Mouse (Mus musculus): ENCODE results near the gene Lrfn4. TPM values are rescaled to one million over a fixed set of nuclear protein-coding genes. Genes with fewer than 3 reads are reported as not detected.

The Lrfn4 gene
- 12.2 and 12.6 TPM in 2 replicates for polyA plus RNA-seq (2014; fragmentation: Nextera tagmentation; extraction: Ambion mirVana)

GRCm38 (mm10) chr19:4615151-4616093 lies at the start of gene Lrfn4:
Lrfn4 (minus strand) TSS chr19:4615667.
- DNase-seq (ENCODE audit: low spot score) (peak; percentile 96), ATAC-seq (peak; percentile 95)
- Histone ChIP-seq H3K4me3 (ENCODE audit: low read depth, low read length) (peak within 1 kb of the TSS; percentile 86), H3K36me3 (ENCODE audit: control insufficient read depth, insufficient read depth, low read length) (peaks cover 34% of the 10 kb centered on the region), H3K9ac (ENCODE audit: low read length) (peak within 1 kb of the TSS; percentile 99), H3K9me3 (replicated peaks; ENCODE audit: control insufficient read depth, low read length) (no peaks in the 10 kb centered on the region), H3K27ac (ENCODE audit: low read depth, low read length) (peak within 1 kb of the TSS; percentile 90), H3K4me2 (ENCODE audit: low read length) (peak within 1 kb of the TSS; percentile 82), H3K27me3 (replicated peaks; ENCODE audit: control insufficient read depth, insufficient read depth, low read length) (no peaks in the 10 kb centered on the region), H3K4me1 (ENCODE audit: control insufficient read depth, insufficient read depth, low read length) (peaks cover 10% of the 10 kb centered on the region)
- under 1% methylated on average over 66 of the region's 87 CpGs for WGBS

DNA sequence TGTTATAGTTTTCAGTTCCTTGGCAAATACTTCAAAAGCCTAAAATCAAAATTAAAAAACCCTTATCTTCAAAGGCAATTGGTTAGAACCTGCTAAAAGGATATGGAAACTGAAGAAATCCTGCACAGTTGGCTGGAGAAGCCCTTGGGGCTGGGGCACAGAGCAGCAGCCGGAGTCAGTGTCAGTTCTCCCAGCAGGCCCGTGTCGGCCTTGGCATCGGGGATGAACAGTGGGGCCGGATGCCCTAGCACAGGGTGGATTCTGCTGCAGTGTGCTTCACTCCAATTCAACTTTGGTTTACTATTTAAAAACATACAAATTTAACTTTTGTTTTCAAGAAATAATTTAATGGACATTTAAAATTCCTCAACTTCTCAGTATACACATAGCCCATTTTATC lies 42.7 kb upstream of the Lrfn4 start:
- WGBS: 87% methylated on average over 5 of the region's 5 CpGs
- ATAC-seq (no peak), DNase-seq (ENCODE audit: low spot score) (no peak)
- Histone ChIP-seq H3K4me1 (ENCODE audit: control insufficient read depth, insufficient read depth, low read length) (no peaks in the 10 kb centered on the region), H3K4me3 (ENCODE audit: low read depth, low read length) (no peak overlapping the region), H3K27me3 (replicated peaks; ENCODE audit: control insufficient read depth, insufficient read depth, low read length) (no peaks in the 10 kb centered on the region), H3K36me3 (ENCODE audit: control insufficient read depth, insufficient read depth, low read length) (no peaks in the 10 kb centered on the region), H3K9me3 (replicated peaks; ENCODE audit: control insufficient read depth, low read length) (no peaks in the 10 kb centered on the region), H3K27ac (ENCODE audit: low read depth, low read length) (no peak overlapping the region), H3K4me2 (ENCODE audit: low read length) (no peak overlapping the region), H3K9ac (ENCODE audit: low read length) (no peak overlapping the region)

GRCm38 (mm10) chr19:4646917-4647492 lies 31.5 kb upstream of the Lrfn4 start:
- WGBS: 68% methylated on average over 11 of the region's 11 CpGs
- DNase-seq (ENCODE audit: low spot score): no peak
- Histone ChIP-seq H3K4me2 (ENCODE audit: low read length) (no peak overlapping the region), H3K27me3 (replicated peaks; ENCODE audit: control insufficient read depth, insufficient read depth, low read length) (no peaks in the 10 kb centered on the region), H3K36me3 (ENCODE audit: control insufficient read depth, insufficient read depth, low read length) (no peaks in the 10 kb centered on the region), H3K4me3 (ENCODE audit: low read depth, low read length) (no peak overlapping the region), H3K9ac (ENCODE audit: low read length) (no peak overlapping the region), H3K27ac (ENCODE audit: low read depth, low read length) (no peak overlapping the region), H3K4me1 (ENCODE audit: control insufficient read depth, insufficient read depth, low read length) (no peaks in the 10 kb centered on the region), H3K9me3 (replicated peaks; ENCODE audit: control insufficient read depth, low read length) (no peaks in the 10 kb centered on the region)
- ATAC-seq: no peak

GRCm38 (mm10) chr19:4644271-4644670 lies 28.8 kb upstream of the Lrfn4 start:
- Histone ChIP-seq H3K9ac (ENCODE audit: low read length) (no peak overlapping the region), H3K4me2 (ENCODE audit: low read length) (no peak overlapping the region), H3K4me3 (ENCODE audit: low read depth, low read length) (no peak overlapping the region), H3K9me3 (replicated peaks; ENCODE audit: control insufficient read depth, low read length) (no peaks in the 10 kb centered on the region), H3K27me3 (replicated peaks; ENCODE audit: control insufficient read depth, insufficient read depth, low read length) (no peaks in the 10 kb centered on the region), H3K4me1 (ENCODE audit: control insufficient read depth, insufficient read depth, low read length) (no peaks in the 10 kb centered on the region), H3K36me3 (ENCODE audit: control insufficient read depth, insufficient read depth, low read length) (no peaks in the 10 kb centered on the region), H3K27ac (ENCODE audit: low read depth, low read length) (no peak overlapping the region)
- peak; percentile 68 for DNase-seq (ENCODE audit: low spot score)
- WGBS: 45% methylated on average over 10 of the region's 10 CpGs
- ATAC-seq: no peak

DNA sequence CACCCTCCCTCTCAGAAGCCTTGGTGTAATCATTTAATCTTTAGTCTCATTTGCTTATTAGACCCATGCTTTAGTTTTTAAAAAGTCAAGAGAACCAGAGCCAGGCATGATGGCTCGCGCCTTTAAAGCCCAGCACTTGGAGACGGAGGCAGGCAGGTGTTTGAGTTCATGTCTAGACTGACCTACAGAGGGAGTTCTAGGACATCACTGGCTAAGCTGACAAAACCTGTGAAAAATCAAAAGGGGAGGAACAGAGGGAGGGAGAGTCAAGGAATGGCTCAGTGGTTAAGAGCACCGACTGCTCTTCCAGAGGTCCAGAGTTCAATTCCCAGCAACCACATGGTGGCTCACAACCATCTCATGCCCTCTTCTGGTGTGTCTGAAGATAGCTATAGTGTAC lies 20.5 kb upstream of the Lrfn4 start:
- ATAC-seq (no peak), DNase-seq (ENCODE audit: low spot score) (no peak)
- Histone ChIP-seq H3K9ac (ENCODE audit: low read length) (no peak overlapping the region), H3K4me3 (ENCODE audit: low read depth, low read length) (no peak overlapping the region), H3K9me3 (replicated peaks; ENCODE audit: control insufficient read depth, low read length) (no peaks in the 10 kb centered on the region), H3K27me3 (replicated peaks; ENCODE audit: control insufficient read depth, insufficient read depth, low read length) (no peaks in the 10 kb centered on the region), H3K27ac (ENCODE audit: low read depth, low read length) (no peak overlapping the region), H3K4me1 (ENCODE audit: control insufficient read depth, insufficient read depth, low read length) (no peaks in the 10 kb centered on the region), H3K4me2 (ENCODE audit: low read length) (no peak overlapping the region), H3K36me3 (ENCODE audit: control insufficient read depth, insufficient read depth, low read length) (no peaks in the 10 kb centered on the region)
- WGBS: 73% methylated on average over 4 of the region's 4 CpGs

- Histone ChIP-seq H3K9ac (ENCODE audit: low read length) (peak overlapping the region; percentile 17; the same call in 1 of the 2 replicates), H3K4me1 (ENCODE audit: control insufficient read depth, insufficient read depth, low read length) (peaks cover 6% of the 10 kb centered on the region), H3K4me3 (ENCODE audit: low read depth, low read length) (no peak overlapping the region), H3K27ac (ENCODE audit: low read depth, low read length) (peak overlapping the region; percentile 15; the same call in 1 of the 2 replicates), H3K4me2 (ENCODE audit: low read length) (no peak overlapping the region), H3K36me3 (ENCODE audit: control insufficient read depth, insufficient read depth, low read length) (0 out of 2 replicates have a peak, but pooled peaks cover 2% of the 10 kb centered on the region), H3K27me3 (replicated peaks; ENCODE audit: control insufficient read depth, insufficient read depth, low read length) (no peaks in the 10 kb centered on the region), H3K9me3 (replicated peaks; ENCODE audit: control insufficient read depth, low read length) (no peaks in the 10 kb centered on the region)
- DNase-seq (ENCODE audit: low spot score) (peak; percentile 93), ATAC-seq (peak; percentile 59; the same call in 1 of the 2 replicates)
- 0% methylated on average over 1 of the region's 1 CpGs for WGBS
Observed at GRCm38 (mm10) chr19:4628819-4629218, 13.4 kb upstream of the Lrfn4 start.

DNA sequence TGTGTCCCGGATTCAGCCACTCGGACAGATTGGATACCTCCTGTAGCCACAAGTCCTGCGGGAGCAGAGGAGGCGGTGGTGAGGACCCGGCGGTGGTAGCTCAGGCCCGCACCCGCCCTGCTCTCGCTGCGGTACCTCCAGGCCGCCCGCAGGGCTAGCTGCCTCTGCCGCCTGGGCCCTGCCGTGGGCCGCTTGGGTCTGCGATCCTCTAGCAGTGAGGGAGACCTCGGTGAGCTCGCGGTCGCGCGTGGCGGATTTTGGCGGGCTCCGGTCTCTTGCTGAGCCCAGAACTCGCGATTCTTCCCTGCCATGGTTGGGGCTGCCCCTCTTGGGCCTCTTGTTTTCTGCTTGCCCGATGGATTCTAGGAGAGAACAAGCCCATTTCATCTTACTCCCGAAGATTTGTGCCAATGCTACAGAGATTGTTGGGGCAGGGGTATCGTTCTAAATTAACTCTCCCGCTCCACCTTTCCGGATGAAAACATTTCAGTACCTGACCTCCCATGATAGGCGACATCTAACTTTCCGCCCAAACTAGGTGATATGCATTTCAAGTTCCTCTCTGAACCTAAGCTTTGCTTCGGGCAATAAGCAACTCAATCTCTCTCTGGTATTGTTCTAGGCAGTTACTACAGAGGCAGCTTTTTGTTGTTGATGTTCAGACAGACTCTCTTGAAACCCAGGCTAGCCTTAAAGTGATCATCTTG lies 10.5 kb upstream of the Lrfn4 start:
- peak overlapping the region; percentile 91 for H3K4me2 ChIP-seq (ENCODE audit: low read length)
- H3K9me3 ChIP-seq (replicated peaks; ENCODE audit: control insufficient read depth, low read length): no peaks in the 10 kb centered on the region
- H3K27ac ChIP-seq (ENCODE audit: low read depth, low read length): peak overlapping the region; percentile 82
- no peak for DNase-seq (ENCODE audit: low spot score)
- under 1% methylated on average over 35 of the region's 35 CpGs for WGBS
- H3K9ac ChIP-seq (ENCODE audit: low read length): peak overlapping the region; percentile 92
- H3K4me1 ChIP-seq (ENCODE audit: control insufficient read depth, insufficient read depth, low read length): peaks cover 6% of the 10 kb centered on the region
- H3K4me3 ChIP-seq (ENCODE audit: low read depth, low read length): peak overlapping the region; percentile 86
- peaks cover 29% of the 10 kb centered on the region for H3K36me3 ChIP-seq (ENCODE audit: control insufficient read depth, insufficient read depth, low read length)
- ATAC-seq: peak; percentile 67
- H3K27me3 ChIP-seq (replicated peaks; ENCODE audit: control insufficient read depth, insufficient read depth, low read length): no peaks in the 10 kb centered on the region

GRCm38 (mm10) chr19:4625179-4625828 lies 9.8 kb upstream of the Lrfn4 start, which contains the start of gene Rce1:
Rce1 (minus strand) TSS chr19:4625641.
- Histone ChIP-seq H3K4me2 (ENCODE audit: low read length) (peak within 1 kb of the TSS; percentile 91), H3K36me3 (ENCODE audit: control insufficient read depth, insufficient read depth, low read length) (peaks cover 35% of the 10 kb centered on the region), H3K4me1 (ENCODE audit: control insufficient read depth, insufficient read depth, low read length) (peaks cover 6% of the 10 kb centered on the region), H3K9ac (ENCODE audit: low read length) (peak within 1 kb of the TSS; percentile 92), H3K27me3 (replicated peaks; ENCODE audit: control insufficient read depth, insufficient read depth, low read length) (no peaks in the 10 kb centered on the region), H3K27ac (ENCODE audit: low read depth, low read length) (peak within 1 kb of the TSS; percentile 82), H3K4me3 (ENCODE audit: low read depth, low read length) (peak within 1 kb of the TSS; percentile 86), H3K9me3 (replicated peaks; ENCODE audit: control insufficient read depth, low read length) (no peaks in the 10 kb centered on the region)
- DNase-seq (ENCODE audit: low spot score) (peak; percentile 95), ATAC-seq (peak; percentile 94)
- WGBS: under 1% methylated on average over 61 of the region's 64 CpGs
